ENCODE assay signal across 12 mouse cellular contexts in genomic region chr1:62829690-62830417, GRCm38 (mm10).
A peak's percentile ranks its signal among the peaks of the same experiment; 100 is the strongest.
DNase-seq lines count a peak whose midpoint lies in the region; ATAC-seq and TF ChIP-seq lines count a peak whose summit lies in the region.
"Had no signal": no experiment of that assay in that cellular context is flagged by ENCODE, and none has a peak within 500 bp of the region (broad histone marks: within the 10 kb centered on the region; RNA-seq: fewer than 3 reads in every experiment).

No protein-coding gene starts in this region.

- H3K4me2 ChIP-seq in kidney, postnatal 0 days (ENCODE audit: low read length): no peak overlapping the region
- no peak overlapping the region for H3K4me2 ChIP-seq in myocyte (ENCODE audit: low read depth)
- H3K4me2 ChIP-seq in liver, embryonic 11.5 days: no peak overlapping the region
- H3K4me2 ChIP-seq: embryonic facial prominence, embryonic 12.5 days had no signal

- H3K9ac ChIP-seq in kidney, postnatal 0 days (ENCODE audit: low read depth, low read length): no peak overlapping the region
- no peak overlapping the region for H3K9ac ChIP-seq in liver, embryonic 11.5 days (ENCODE audit: low read depth, low read length)
- H3K9ac ChIP-seq: embryonic facial prominence, embryonic 12.5 days; forebrain, postnatal 0 days had no signal

- ATAC-seq in CD4-positive, CD25-positive, alpha-beta regulatory T cell, adult 4 months: no peak
- ATAC-seq in kidney, postnatal 0 days (replicated peaks; ENCODE audit: low FRiP score, low read depth): no peak
- no peak for ATAC-seq in liver, embryonic 11.5 days (replicated peaks; ENCODE audit: low FRiP score)
- ATAC-seq: forebrain, postnatal 0 days; intestine, postnatal 0 days had no signal

- no peak overlapping the region for H3K27ac ChIP-seq in kidney, postnatal 0 days
- no peak overlapping the region for H3K27ac ChIP-seq in liver, embryonic 11.5 days (ENCODE audit: low read depth, low read length)
- H3K27ac ChIP-seq: embryonic facial prominence, embryonic 12.5 days had no signal

- H3K4me1 ChIP-seq in kidney, postnatal 0 days (replicated peaks; ENCODE audit: insufficient read depth, low read length): 0 out of 2 replicates have a peak, but pooled peaks cover 4% of the 10 kb centered on the region
- peaks cover 9% of the 10 kb centered on the region; the same call in 1 of the 2 replicates for H3K4me1 ChIP-seq in liver, embryonic 11.5 days (replicated peaks; ENCODE audit: control insufficient read depth, insufficient read depth, low read length)

- H3K4me3 ChIP-seq in kidney, postnatal 0 days (replicated peaks; ENCODE audit: low read depth, low read length): no peak overlapping the region
- no peak overlapping the region for H3K4me3 ChIP-seq in myocyte
- no peak overlapping the region for H3K4me3 ChIP-seq in liver, embryonic 11.5 days (ENCODE audit: low read depth, low read length)
- H3K4me3 ChIP-seq: embryonic facial prominence, embryonic 12.5 days had no signal

- TF ChIP-seq CTCF in kidney, postnatal 0 days (IDR thresholded peaks at IDR 0.05; ENCODE audit: low read depth): no peak

- 69% methylated on average over 4 of the region's 4 CpGs for WGBS in kidney, postnatal 0 days
- 45% methylated on average over 4 of the region's 4 CpGs for WGBS in liver, embryonic 11.5 days

- H3K79me2 ChIP-seq in myocyte (ENCODE audit: control insufficient read depth, insufficient read depth): no peaks in the 10 kb centered on the region

- TF ChIP-seq POLR2A in myocyte (IDR thresholded peaks at IDR 0.05; ENCODE audit: insufficient read length, low read depth): no peak

- peak; percentile 20 for DNase-seq in CD4-positive, CD25-positive, alpha-beta regulatory T cell, adult 2 months (ENCODE audit: low read depth, low spot score)
- DNase-seq in kidney, postnatal 0 days (ENCODE audit: low spot score): peak; percentile 45
- no peak for DNase-seq in kidney, adult 9 months
- peak; percentile 42 for DNase-seq in embryo, embryonic 10.5 days (ENCODE audit: low spot score)
- DNase-seq in liver, embryonic 11.5 days (ENCODE audit: low spot score): no peak
- no peak for DNase-seq in layer of hippocampus, postnatal 25 days (ENCODE audit: extremely low spot score in 1 of 2, low spot score in 1 of 2)
- DNase-seq: forebrain, postnatal 0 days; gastrocnemius, postnatal 36 days had no signal

- no peak overlapping the region for H3ac ChIP-seq in myocyte (ENCODE audit: control insufficient read depth, insufficient read length)

- H3K36me3 ChIP-seq in kidney, postnatal 0 days (ENCODE audit: insufficient read depth, low read length): no peaks in the 10 kb centered on the region
- no peaks in the 10 kb centered on the region for H3K36me3 ChIP-seq in myocyte (ENCODE audit: control insufficient read depth, insufficient read depth)
- no peaks in the 10 kb centered on the region for H3K36me3 ChIP-seq in liver, embryonic 11.5 days (ENCODE audit: control insufficient read depth, insufficient read depth, low read length)
- H3K36me3 ChIP-seq: embryonic facial prominence, embryonic 12.5 days had no signal

- H3K9me3 ChIP-seq in kidney, postnatal 0 days (replicated peaks; ENCODE audit: low read length): no peaks in the 10 kb centered on the region
- H3K9me3 ChIP-seq in liver, embryonic 11.5 days (ENCODE audit: control insufficient read depth, low read length): no peaks in the 10 kb centered on the region

- no peaks in the 10 kb centered on the region for H3K27me3 ChIP-seq in kidney, postnatal 0 days (ENCODE audit: insufficient read depth, low read length)
- H3K27me3 ChIP-seq in myocyte (ENCODE audit: control insufficient read depth, insufficient read depth, insufficient read length): no peaks in the 10 kb centered on the region
- H3K27me3 ChIP-seq in liver, embryonic 11.5 days (replicated peaks; ENCODE audit: control insufficient read depth, insufficient read depth, low read length): no peaks in the 10 kb centered on the region
- H3K27me3 ChIP-seq: embryonic facial prominence, embryonic 12.5 days had no signal

TF ChIP-seq in myocyte, 11 proteins besides CTCF, POLR2A, EP300 and RAD21:
- peak; percentile 33 for TF ChIP-seq TCF12 (IDR thresholded peaks at IDR 0.05; ENCODE audit: insufficient read depth, poor library complexity, severe bottlenecking)
- TF ChIP-seq CEBPB (IDR thresholded peaks at IDR 0.05; ENCODE audit: insufficient read depth, poor library complexity, severe bottlenecking): no peak
- peak in 2 of 3 experiments; percentile 35 to 62 for TF ChIP-seq MYOG (IDR thresholded peaks at IDR 0.05; ENCODE audit: control insufficient read depth in 1 of 3, insufficient read depth in 1 of 3, insufficient read length in 2 of 3, low read depth in 2 of 3)
- TF ChIP-seq SRF (IDR thresholded peaks at IDR 0.05; ENCODE audit: control insufficient read depth, insufficient read length, low read depth): no peak
- peak in 1 of 3 experiments; percentile 76 for TF ChIP-seq MYOD1 (IDR thresholded peaks at IDR 0.05; ENCODE audit: control insufficient read depth in 1 of 3, insufficient read length in 2 of 3, low read depth in 2 of 3)

Comparison
In these comparisons a context has a peak if more than half of its experiments do, and no peak if none do; other contexts are left out.
1. DNase-seq: peak in CD4-positive, CD25-positive, alpha-beta regulatory T cell, adult 2 months (single experiment), kidney, postnatal 0 days (single experiment) and embryo, embryonic 10.5 days (single experiment); none in kidney, adult 9 months (single experiment), liver, embryonic 11.5 days (single experiment) and layer of hippocampus, postnatal 25 days (0 of 2).